Mouse (Mus musculus) myocyte (in vitro differentiated cells): Measurements from ENCODE around the gene Cdhr2.
A peak's percentile ranks its signal among the peaks of the same experiment; 100 is the strongest.

Experiments
- CEBPB ChIP-seq: IDR thresholded peaks from 2 replicates; pipeline ENCODE4 v1.6.1; 2011; ENCODE audit warnings: mild to moderate bottlenecking, moderate library complexity; ENCODE audit not compliant: poor library complexity, insufficient read depth, severe bottlenecking
- E2F4 ChIP-seq: IDR thresholded peaks from one replicate; pipeline ENCODE4 v1.6.1; 2011; ENCODE audit warnings: mild to moderate bottlenecking, control low read depth, moderate library complexity; ENCODE audit not compliant: insufficient read depth
- MAX ChIP-seq: IDR thresholded peaks from one replicate; pipeline ENCODE4 v1.6.1; 2011; ENCODE audit warnings: low read depth, mild to moderate bottlenecking, control low read depth
- MYOD1 ChIP-seq, 3 experiments: IDR thresholded peaks; one replicate each; pipeline ENCODE4 v1.6.1; 2011; ENCODE audit warnings: control low read depth in 2 of 3, low read depth in 2 of 3, mild to moderate bottlenecking in 2 of 3, moderate library complexity in 1 of 3; ENCODE audit not compliant: insufficient read length in 2 of 3, control insufficient read depth in 1 of 3
- MYOG ChIP-seq, 3 experiments: IDR thresholded peaks; one replicate each; pipeline ENCODE4 v1.6.1; 2011; ENCODE audit warnings: control low read depth in 2 of 3, low read depth in 2 of 3, mild to moderate bottlenecking in 2 of 3; ENCODE audit not compliant: insufficient read length in 2 of 3, control insufficient read depth in 1 of 3, insufficient read depth in 1 of 3
- POLR2A ChIP-seq: IDR thresholded peaks from one replicate; pipeline ENCODE4 v1.6.1; 2011; ENCODE audit warnings: low read depth, mild to moderate bottlenecking, control low read depth, moderate library complexity; ENCODE audit not compliant: insufficient read length
- POLR2AphosphoS2 ChIP-seq: IDR thresholded peaks from one replicate; pipeline ENCODE4 v1.6.1; 2011; ENCODE audit warnings: low read depth, control low read depth; ENCODE audit not compliant: insufficient read length
- REST ChIP-seq: IDR thresholded peaks from one replicate; pipeline ENCODE4 v1.6.1; 2011; ENCODE audit warnings: mild to moderate bottlenecking, control low read depth, moderate library complexity; ENCODE audit not compliant: insufficient read depth, insufficient read length
- SRF ChIP-seq: IDR thresholded peaks from one replicate; pipeline ENCODE4 v1.6.1; 2011; ENCODE audit warnings: low read depth; ENCODE audit not compliant: control insufficient read depth, insufficient read length
- TCF12 ChIP-seq: IDR thresholded peaks from one replicate; pipeline ENCODE4 v1.6.1; 2011; ENCODE audit warnings: mild to moderate bottlenecking, control low read depth; ENCODE audit not compliant: poor library complexity, insufficient read depth, severe bottlenecking
- TCF3 ChIP-seq: IDR thresholded peaks from one replicate; pipeline ENCODE4 v1.6.1; 2011; ENCODE audit warnings: low read depth, control low read depth; ENCODE audit not compliant: insufficient read length
- USF1 ChIP-seq: IDR thresholded peaks from one replicate; pipeline ENCODE4 v1.6.1; 2011; ENCODE audit warnings: low read depth, mild to moderate bottlenecking, control low read depth, moderate library complexity

DNA sequence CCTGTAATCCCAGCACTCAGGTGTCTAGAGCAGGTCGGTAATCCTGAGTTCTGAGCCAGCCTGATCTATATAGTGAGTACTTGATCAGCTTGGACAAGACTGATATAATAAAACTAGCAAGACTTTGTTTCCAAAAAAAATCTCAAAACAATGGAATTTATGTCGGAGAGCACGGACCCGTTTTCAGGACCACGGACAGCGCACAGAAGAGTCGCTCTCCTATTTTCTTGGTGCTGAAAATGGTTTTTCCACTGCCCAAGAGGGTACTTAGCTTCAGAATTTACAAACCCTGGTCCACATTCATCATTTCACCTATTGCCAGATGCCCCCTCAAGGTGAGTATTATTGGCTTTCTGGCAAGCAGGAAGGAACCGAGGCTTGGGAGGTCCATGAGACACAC, 49.4 kb downstream of the Cdhr2 start:
- peak; percentile 11 for TF ChIP-seq TCF3
- TF ChIP-seq POLR2A, result no peak
- TF ChIP-seq CEBPB, result no peak
- TF ChIP-seq MYOD1 (IDR thresholded peaks at IDR 0.05; ENCODE audit: control insufficient read depth in 1 of 3, insufficient read length in 2 of 3, low read depth in 2 of 3), result no peak
- TF ChIP-seq POLR2AphosphoS2, result no peak
- TF ChIP-seq E2F4, result no peak
- TF ChIP-seq USF1, result no peak
- peak; percentile 91 for TF ChIP-seq MAX
- no peak for TF ChIP-seq TCF12
- peak; percentile 89 for TF ChIP-seq REST
- no peak for TF ChIP-seq SRF
- TF ChIP-seq MYOG (IDR thresholded peaks at IDR 0.05; ENCODE audit: control insufficient read depth in 1 of 3, insufficient read depth in 1 of 3, insufficient read length in 2 of 3, low read depth in 2 of 3), result no peak
